Mouse (Mus musculus): ENCODE results near the gene Gm21981.

The Gm21981 gene

DNA sequence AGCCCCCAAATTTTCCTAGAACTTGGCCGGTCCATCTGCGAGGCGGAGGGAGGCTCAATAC is at the start of gene Gm21981:
Gene Gm21981, minus strand, starts transcription at position 14 of the 61 bp plus-strand sequence.
- no peak for DNase-seq (ENCODE audit: low spot score in 2 of 2)

DNA sequence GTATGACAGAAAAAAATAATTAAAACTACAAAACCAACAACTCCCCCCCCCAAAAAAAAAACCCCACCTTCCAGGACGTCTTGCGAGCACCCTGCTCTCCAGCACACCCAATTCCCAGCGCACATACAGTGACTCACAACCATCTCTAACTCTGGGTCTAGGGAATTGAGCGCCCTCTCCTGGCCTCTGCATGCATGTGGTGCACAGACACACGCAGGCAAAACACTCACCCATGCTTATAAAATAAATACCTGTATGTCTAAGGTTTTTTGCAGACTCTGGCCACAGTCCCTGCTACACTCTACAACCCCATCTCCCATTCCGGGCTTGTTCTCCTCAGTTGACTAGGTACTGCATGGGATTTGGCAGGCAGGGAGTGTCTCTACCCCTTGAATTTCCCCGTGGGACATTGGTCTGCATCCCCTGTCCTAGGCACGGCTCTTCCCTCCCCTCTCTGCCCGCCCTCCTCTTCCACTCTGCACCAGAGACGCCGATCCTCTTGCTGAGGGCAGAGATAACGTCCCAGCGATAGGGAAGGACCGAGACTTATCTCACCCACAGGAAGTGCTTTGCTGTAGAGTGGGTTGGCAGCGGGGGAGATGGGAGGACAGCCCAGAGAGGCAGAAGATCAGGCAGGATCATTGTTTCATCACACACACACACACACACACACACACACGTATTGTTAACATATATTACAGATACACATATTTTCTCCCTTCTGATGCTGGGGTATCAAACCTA is 48.9 kb upstream of the Gm21981 start:
- no peak for DNase-seq (ENCODE audit: low spot score in 2 of 2)

DNA sequence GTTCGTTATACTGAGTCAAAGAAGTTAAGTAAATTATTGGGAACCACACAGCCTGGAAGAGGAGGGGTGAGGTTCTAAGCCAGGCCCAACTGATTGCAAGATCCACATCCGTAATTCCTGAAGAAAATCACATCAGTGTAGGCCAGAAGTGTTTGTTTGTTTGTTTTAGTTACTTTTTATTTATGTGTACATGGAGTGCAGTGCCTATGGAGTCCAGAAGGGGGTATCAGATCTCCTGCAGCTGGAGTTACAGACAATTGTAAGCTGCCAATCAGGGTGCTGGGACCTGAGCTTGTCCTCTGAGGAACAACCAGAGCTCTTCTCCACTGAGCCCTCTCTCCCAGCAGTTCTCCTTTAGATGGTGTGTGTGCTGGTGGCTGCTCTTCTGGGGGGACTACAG is 45.9 kb upstream of the Gm21981 start:
- no peak for DNase-seq (ENCODE audit: low spot score in 2 of 2)

DNA sequence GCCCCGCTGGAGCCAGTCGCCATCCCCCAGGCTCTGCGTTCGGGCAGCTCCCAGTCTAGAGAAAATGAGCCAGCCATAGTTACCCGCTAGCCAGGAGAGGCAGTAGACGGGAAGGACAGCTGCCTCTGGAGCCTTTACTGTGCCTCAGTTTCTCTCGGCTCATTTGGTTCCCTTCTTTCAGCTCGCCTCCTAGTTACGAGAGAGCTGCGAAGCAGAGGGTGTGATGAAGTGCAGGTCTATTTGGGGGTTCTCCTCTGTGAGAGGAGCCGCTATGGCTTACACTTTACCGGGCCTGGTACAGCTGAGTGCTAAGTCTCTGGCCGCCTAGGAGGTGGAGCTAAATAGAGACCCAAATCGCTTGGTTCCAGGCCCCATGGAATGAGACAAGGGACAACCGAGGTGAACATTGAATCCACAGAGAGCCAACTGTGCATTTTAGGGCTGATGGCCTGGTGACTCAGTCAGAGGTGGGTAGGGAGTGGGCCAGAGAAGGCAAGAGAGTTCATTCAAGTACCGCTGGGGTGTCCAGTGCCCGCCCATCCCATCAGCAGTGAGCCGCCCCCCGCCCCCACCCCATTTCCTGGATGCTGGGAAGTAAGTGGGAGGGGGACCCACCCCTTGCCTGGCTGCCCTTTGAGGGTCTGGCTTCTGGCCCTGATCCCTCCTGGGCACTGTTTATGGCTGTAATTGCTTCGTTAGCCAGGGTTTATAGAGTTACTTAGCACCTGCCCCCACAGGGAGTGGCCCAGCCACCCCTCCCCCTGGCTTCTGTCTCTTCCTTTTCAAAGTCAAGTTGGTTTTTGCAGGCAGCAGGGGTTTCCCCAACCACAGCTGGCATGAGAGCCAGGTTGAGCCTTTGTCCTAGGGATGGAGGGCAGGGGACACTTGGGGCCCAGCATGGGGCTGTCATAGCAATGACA is 44.9 kb upstream of the Gm21981 start:
- DNase-seq (ENCODE audit: low spot score in 2 of 2): peak in 1 of 2 experiments; percentile 27

DNA sequence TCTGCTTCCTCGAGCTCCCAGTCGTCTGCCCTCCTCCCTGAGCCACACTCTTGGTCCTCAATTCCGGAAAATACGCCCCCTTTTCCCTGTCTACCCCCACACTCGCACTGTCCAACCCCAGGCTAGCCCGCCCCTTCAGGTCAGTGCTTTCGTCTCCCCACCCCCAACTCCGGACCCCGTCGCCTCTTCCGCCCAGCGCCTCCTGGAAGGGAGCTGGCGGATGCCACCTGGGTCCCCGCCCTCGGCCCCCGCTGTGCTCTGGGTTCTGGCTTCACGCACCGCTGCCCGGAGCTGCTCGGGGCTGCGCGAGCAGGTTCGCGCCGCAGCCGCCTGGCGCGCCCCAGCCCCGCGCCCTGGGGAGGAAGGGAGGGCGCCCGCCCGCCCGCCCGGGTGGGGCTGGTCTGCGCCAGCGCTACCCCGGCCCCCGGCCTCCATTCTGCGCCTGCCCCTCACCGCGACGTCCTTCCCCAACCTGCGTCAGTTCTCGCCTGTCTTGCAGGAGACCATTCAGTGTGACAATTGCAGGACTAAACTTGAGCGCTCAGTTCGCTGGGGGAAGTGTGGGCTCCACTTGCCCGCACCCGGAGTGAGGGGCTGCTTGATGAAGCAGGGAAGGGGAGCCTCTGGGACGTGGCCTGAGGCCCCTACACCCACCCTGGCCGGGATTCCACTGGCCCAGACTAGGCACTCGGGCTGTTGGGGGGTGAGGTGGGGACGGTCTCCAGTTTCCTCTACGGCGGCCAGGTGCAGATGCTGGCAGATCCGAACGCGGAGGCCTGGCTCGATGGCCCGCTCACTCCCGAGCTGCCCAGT is 44.0 kb upstream of the Gm21981 start:
- peak; percentile 39 to 55 for DNase-seq (ENCODE audit: low spot score in 2 of 2)

DNA sequence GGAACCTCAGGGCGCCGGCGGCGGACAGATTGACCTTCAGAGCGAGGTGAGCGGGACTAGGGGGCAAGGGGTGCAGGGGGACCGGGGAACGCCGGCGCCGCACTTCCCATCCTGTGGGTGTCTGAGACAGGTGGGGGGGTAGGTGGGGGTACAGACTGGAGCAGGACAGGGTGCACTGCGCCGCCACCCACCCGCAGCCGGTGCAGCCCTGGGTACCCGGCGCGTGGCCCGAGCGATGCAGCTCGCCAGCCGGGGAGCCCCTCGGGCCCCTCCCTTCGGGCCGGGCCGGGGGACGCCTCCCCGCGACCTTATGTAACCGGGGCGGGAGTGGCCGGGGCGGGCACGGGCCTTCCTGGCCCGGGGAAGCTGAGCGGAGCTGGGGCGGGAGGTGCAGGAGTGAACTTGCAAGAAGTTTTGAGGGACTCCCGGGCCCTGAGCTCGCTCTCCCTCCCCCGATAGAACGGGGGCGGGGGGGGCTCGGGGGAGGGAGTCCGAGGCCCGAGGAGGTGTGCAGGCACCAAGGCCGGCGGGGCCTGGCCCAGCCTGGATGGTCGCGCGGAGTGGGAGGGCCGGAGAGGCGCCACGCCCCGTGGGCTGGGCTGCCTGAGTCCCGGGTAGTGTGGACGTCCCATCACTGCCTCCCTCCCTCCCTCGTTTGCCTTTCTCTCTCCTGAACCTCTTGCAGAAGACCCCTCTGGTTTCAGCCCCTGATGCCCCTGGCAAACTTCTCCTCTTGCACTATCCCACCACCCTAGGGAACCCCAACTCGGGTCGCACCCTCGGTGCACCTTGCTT is 43.2 kb upstream of the Gm21981 start:
- DNase-seq (ENCODE audit: low spot score in 2 of 2): peak; percentile 93

DNA sequence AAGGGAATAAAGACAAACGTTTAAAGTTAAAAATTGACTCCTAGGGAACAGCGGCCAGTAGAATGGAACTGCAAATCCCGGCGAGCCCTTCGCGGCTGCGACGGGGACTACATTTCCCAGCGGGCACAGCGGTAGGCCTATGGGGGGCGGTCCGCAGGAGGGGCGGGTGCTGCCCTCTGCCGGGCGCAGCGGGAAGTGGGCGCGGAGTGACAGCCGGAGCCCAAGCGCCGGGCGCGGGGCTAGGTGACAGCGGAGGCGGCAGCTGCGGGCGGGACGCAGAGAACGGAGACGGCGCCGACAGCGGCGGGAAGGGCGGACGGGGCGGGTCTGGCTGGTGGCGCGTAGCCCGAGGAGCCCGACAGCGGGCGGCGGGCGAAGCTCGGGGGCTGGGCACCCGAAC is 42.6 kb upstream of the Gm21981 start, which contains the start of gene Tfeb:
Gene Tfeb, plus strand, starts transcription at position 175 of the 400 bp plus-strand sequence.
- peak; percentile 91 to 97 for DNase-seq (ENCODE audit: low spot score in 2 of 2)

DNA sequence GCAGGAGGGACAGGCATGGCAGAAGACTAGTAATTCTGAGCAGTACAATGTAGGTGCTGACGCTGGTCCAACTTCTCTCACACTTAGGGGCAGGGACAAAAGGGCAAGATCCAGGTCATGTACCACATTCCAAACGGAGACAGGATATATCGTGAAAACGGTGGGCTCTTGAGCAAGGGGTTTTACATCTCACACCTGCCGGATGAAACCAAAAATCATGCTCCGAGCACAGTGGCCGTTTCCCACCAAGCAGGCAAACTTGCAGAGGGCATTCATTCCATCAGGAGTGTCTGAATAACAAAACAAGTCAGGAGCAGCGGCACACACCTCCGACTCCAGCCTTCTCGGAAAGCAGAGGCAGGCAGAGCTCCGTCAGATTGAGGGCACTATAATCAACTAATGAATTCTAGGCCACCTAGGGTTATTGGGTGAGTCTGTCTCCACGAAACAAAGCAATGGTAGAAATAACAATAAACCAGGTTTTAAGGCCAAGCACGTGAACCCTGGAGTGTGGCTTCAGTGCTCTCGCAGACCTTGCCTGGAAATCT is 41.4 kb upstream of the Gm21981 start:
- DNase-seq (ENCODE audit: low spot score in 2 of 2): no peak

DNA sequence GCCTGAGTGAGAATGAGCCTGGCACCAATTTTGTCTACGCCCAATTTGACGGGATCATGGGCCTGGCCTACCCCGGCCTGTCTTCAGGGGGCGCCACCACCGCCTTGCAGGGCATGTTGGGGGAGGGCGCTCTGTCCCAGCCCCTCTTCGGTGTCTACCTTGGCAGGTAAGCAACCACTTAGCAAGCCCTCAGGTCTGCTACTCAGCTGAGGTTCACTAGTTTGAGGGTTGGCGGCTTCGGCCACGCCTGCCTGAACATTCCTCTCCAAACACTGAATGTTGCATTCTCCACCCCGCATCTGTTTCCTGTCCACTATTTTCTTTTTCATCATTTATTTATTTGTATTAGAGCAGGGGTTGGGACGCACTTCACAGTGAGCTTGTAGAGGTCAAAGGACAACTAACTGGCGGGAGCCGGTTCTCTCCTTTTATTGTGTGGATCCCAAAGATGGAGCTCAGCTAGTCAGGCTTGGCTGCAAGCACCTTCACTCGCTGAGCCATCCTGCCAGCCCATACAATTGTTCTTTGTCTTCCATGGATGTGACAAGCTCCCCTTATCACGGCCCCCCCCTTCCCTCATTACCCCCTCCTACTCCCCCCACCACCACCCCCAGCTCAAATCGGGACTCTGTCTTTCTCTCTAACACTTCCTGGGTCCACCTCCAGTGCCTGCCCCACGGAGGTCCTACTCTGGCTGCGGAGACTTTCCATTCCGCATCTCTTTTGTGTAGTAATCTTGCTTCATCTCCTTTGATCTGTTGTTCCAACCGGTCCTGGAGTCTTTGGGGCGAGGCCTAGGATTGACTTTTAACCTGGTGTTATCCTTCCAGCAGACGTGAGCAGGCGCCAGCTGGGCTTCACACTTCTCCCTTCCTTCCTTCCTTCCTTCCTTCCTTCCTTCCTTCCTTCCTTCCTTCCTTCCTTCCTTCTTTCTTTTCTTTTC is 36.6 kb upstream of the Gm21981 start:
- no peak for DNase-seq (ENCODE audit: low spot score in 2 of 2)

DNA sequence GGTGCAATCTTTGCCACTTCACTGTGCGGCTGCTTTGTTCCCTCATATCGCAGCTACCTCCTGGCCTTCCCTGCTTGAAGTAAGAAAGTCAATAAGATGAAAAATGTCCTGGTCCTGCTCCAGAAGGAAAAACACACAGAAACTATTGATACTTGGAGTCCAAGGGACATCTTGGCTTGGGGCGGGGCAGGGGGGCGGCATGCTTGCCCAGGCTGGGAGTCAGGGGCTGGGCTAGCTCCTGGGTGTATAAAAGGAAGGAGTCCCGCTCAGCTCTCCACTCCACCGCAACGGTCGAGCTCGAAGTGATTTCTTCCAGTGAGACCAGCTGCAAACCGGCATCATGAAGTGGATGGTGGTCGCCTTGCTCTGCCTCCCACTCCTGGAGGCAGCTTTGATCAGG is 32.3 kb upstream of the Gm21981 start, which contains the start of gene Pgc:
Gene Pgc, plus strand, starts transcription at position 277 of the 400 bp plus-strand sequence.
- no peak for DNase-seq (ENCODE audit: low spot score in 2 of 2)

DNA sequence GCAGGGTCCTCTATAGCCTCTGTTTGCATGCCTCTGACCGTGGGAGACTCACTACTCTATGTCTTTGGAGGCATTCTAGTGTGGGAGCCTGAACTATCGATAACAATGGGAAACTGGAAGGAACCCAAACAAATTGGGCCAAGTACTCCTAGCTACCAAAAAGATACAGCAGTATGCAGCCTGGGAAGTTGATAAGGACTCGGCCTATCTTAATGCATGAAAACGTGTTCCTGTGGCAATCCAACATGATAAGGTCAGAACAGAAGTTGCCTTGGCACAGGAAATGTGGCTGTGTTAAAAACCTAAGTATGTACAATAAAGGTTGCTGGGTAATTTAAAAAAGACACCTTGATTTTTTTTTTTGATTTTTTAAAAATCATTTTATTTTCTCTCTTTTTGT is 26.9 kb upstream of the Gm21981 start:
- DNase-seq (ENCODE audit: low spot score in 2 of 2): no peak

DNA sequence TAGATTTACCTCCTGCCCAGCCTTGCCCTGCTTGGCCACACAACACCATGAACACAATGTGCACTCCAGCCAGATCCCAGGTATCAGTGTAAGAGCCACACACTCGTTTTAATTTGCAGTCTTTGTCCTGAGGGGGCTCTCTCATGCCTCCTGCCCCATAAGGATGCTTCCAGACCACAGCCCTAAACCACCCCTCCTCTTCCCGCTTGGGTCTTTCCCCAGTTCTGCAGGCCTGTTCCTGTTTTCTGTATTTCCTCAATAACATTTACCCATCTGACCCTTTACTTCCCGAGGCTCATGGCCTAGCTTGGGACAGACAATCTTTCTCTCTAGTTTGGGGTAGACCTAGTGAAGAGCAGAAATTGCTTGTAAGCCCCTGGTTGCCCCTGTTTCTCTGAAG is 20.8 kb upstream of the Gm21981 start:
- DNase-seq (ENCODE audit: low spot score in 2 of 2): no peak

DNA sequence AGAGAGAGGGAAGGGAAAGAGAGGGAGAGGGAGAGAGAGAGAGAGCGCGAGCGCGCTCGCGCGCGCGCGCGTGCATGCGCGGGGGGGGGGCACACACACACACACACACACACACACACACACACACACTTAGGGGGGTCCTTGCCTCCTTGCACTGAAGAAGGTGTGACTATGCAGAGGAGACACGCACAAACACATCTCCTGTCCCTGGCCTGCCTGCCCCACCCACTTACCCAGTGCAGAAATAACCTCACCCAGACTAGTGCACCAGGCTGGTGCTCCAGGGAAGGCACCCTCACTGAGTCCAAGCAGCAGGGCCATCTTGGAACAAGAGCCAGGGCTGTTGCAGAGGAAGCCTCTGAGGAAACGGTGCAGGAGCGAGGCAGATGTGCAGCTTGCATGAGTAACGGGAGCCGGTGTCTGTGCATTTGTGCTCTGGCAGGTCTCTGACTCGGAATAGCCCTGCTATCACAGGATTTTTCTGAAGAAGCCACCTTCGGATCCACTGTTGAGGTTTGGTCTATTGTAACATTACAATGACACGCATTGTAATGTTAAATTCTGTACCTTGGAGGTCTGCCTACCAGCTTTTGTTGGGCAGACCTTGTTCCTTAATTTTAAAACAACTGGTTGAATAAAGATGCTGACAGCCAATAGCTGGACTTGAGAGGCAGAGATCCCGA is 18.8 kb upstream of the Gm21981 start:
- no peak for DNase-seq (ENCODE audit: low spot score in 2 of 2)

DNA sequence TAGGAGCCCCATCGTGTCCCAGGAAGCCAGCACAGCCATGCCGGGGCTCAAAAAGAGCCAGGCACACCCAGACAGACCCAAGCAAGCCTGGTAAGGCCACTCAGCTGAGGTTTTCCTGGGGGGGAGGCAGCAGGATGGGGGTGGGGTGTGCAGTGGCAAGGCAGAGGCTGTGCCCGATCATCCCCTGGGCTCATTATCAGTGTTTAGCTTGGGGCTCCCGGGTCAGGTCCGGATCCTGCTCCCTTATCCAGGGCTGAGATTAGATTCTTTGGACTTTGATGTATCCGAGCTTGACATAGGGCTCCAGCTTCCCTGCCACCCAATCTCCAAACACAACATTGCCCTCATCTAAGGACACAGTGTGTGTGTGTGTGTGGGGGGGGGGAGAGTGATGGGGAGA is 17.6 kb upstream of the Gm21981 start:
- no peak for DNase-seq (ENCODE audit: low spot score in 2 of 2)

DNA sequence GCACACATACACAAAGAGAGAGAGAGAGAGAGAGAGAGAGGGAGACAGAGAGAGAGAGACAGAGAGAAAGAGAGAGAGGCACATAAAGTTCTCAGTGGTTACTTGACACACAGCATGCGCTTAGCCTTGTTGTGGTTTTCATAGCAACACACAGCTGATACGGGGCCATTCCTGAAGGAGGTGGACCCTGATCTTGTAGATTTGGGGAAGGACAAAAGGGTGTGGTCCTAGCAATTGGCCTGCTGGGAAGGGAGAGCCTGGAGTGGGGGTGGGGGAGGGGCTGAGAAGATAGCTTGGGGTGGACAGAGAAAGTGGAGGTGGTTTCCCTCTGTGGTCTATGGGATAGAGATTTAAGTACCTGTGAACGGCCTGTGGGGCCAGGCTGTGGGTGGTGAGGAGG is 15.8 kb upstream of the Gm21981 start:
- DNase-seq (ENCODE audit: low spot score in 2 of 2): no peak

DNA sequence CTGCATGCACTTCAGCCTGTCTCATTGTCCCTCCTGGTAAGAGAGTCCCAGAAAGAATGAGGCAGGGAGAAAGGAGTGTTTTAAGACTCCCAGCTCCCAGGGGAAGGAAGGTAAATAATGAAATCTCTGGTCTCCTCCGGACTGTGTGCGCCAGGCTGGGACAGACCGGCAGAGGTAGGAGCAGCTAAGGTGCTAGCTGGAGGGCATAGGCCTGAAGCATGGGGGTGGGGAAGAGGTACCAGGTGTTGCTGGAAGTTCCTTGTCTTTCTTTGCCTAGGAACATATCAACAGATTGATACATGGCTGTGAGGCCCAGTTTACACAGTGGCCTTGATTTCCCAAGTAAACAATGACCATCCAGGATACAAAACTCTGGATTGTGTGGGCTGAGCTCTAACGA is 14.7 kb upstream of the Gm21981 start:
- no peak for DNase-seq (ENCODE audit: low spot score in 2 of 2)

DNA sequence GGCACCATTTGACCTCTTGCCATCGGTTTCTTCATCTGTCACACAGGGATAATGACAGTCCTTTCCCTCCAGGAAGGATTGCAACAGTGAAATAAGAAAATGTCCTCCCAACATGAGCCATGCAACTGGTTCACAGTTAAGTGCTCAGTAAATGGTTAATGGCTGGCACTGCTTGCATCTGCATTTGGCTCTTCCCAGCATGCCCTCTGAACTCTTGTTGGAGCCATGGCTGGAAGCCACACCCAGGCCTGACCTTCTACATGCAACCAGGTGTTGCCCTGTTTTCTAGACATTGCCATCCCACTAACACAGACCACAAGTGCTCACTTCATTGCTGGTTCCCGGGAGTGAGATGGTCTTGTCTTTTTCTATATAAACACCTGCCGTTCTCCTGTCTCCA is 13.7 kb upstream of the Gm21981 start:
- DNase-seq (ENCODE audit: low spot score in 2 of 2): no peak

DNA sequence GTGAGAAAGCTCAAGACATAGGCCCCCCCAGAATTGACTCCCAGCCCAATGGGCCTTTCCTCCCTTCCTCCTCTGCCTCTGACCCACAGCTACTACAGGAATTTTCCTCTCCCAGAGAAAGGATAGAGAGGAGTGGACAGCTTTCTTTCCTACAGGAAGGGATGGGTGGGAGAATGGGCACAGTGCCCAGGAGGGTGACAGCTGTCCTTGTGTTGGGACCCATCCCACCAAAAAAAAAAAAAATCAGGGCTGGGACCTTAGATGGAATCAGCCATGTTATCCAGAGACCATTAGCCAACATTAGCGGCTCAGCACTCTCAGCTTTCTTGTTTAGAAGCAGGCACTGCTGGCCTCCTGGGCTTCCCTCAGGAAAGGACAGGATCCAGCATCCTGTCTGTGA is 11.9 kb upstream of the Gm21981 start:
- no peak for DNase-seq (ENCODE audit: low spot score in 2 of 2)

DNA sequence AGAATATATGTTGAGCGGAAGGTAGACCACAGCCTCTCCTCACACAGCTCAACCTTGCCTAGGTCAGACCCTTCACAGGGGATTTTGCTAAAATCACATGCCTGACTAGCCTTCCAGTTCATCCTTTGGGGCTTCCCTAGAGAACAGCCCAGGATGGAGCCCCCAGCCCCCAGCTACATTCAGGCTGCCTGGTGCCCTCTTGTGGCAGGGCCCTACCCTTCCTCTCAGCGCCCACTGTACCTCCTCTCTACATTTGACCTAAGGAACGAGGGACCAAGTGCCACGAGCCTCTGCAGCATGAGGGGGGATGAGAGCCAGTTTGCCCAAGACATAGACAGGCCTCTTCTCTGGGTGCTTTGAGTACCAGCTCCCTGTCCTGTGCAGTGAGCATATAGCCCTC is 10.4 kb upstream of the Gm21981 start:
- no peak for DNase-seq (ENCODE audit: low spot score in 2 of 2)

DNA sequence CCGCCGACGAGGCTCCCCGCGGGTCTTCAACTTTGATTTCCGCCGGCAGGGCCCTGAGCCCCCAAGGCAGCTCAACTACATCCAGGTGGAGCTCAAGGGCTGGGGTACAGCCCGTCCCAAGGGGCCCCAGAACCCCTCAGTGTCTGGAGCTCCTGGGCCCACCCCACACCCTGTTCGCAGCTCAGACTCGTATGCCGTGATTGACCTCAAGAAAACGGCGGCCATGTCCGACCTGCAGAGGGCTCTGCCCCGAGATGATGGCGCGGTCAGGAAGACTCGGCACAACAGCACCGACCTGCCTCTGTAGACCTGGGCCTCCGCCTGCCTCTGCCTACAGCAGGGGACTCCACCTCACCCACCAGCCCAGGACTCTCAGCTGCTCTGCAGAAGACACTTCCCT is 9.3 kb upstream of the Gm21981 start:
- no peak for DNase-seq (ENCODE audit: low spot score in 2 of 2)

Data from heart, adult 9 months (tissue).